Comparison of ENCODE assay signal across 15 mouse cellular contexts in genomic region chr5:127398010-127398409, GRCm38 (mm10).
A peak's percentile ranks its signal among the peaks of the same experiment; 100 is the strongest.
DNase-seq lines count a peak whose midpoint lies in the region; ATAC-seq and TF ChIP-seq lines count a peak whose summit lies in the region.
"Had no signal": no experiment of that assay in that cellular context is flagged by ENCODE, and none has a peak within 500 bp of the region (broad histone marks: within the 10 kb centered on the region; RNA-seq: fewer than 3 reads in every experiment).

No protein-coding gene starts in this region.

- DNase-seq in forebrain, postnatal 0 days = no peak
- DNase-seq in brain, embryonic 14.5 days (ENCODE audit: low read depth) = peak; percentile 68
- no peak for DNase-seq in layer of hippocampus, postnatal 25 days (ENCODE audit: extremely low spot score in 1 of 2, low spot score in 1 of 2)
- no peak for DNase-seq in adrenal gland, adult (ENCODE audit: inconsistent age in 2 of 2, low spot score in 1 of 2)
- no peak for DNase-seq in kidney, postnatal 25 days
- DNase-seq: cerebellum, postnatal 14 days; heart, adult 2 months; lung, adult 18-20 months; lung, postnatal 4 days had no signal

- H3K4me2 ChIP-seq in forebrain, embryonic 12.5 days = peak overlapping the region; percentile 19; the same call in 1 of the 2 replicates
- no peak overlapping the region for H3K4me2 ChIP-seq in forebrain, postnatal 0 days (ENCODE audit: low read depth)
- H3K4me2 ChIP-seq in hindbrain, embryonic 16.5 days (ENCODE audit: low read length) = no peak overlapping the region
- no peak overlapping the region for H3K4me2 ChIP-seq in midbrain, embryonic 13.5 days (replicated peaks)
- H3K4me2 ChIP-seq: limb, embryonic 15.5 days had no signal

- TF ChIP-seq CTCF in forebrain, postnatal 0 days (IDR thresholded peaks at IDR 0.05; ENCODE audit: low read depth) = no peak
- TF ChIP-seq CTCF in brain, embryonic 14.5 days (IDR thresholded peaks at IDR 0.05; ENCODE audit: borderline replicate concordance, extremely low read depth, insufficient read depth, insufficient read length) = no peak

- H3K27me3 ChIP-seq in forebrain, embryonic 12.5 days = no peaks in the 10 kb centered on the region
- H3K27me3 ChIP-seq in forebrain, postnatal 0 days (ENCODE audit: insufficient read depth, low read length) = no peaks in the 10 kb centered on the region
- H3K27me3 ChIP-seq in hindbrain, embryonic 16.5 days (replicated peaks; ENCODE audit: control insufficient read depth, insufficient read depth, low read length) = no peaks in the 10 kb centered on the region
- H3K27me3 ChIP-seq in midbrain, embryonic 13.5 days = no peaks in the 10 kb centered on the region
- H3K27me3 ChIP-seq: limb, embryonic 15.5 days had no signal

- no peaks in the 10 kb centered on the region for H3K36me3 ChIP-seq in forebrain, embryonic 12.5 days (replicated peaks)
- no peaks in the 10 kb centered on the region for H3K36me3 ChIP-seq in forebrain, postnatal 0 days (ENCODE audit: insufficient read depth)
- no peaks in the 10 kb centered on the region for H3K36me3 ChIP-seq in hindbrain, embryonic 16.5 days (ENCODE audit: control insufficient read depth, insufficient read depth, low read length)
- H3K36me3 ChIP-seq in midbrain, embryonic 13.5 days = no peaks in the 10 kb centered on the region
- H3K36me3 ChIP-seq: limb, embryonic 15.5 days had no signal

- no peak overlapping the region for H3K4me3 ChIP-seq in forebrain, embryonic 12.5 days (replicated peaks)
- H3K4me3 ChIP-seq in forebrain, postnatal 0 days (ENCODE audit: low read depth, low read length) = no peak overlapping the region
- H3K4me3 ChIP-seq in hindbrain, embryonic 16.5 days (ENCODE audit: low read length) = no peak overlapping the region
- H3K4me3 ChIP-seq in midbrain, embryonic 13.5 days (replicated peaks) = no peak overlapping the region
- H3K4me3 ChIP-seq: heart, adult 2 months; left cerebral cortex, adult 2 months; limb, embryonic 15.5 days had no signal

- H3K4me1 ChIP-seq in forebrain, embryonic 12.5 days = peaks cover 13% of the 10 kb centered on the region
- H3K4me1 ChIP-seq in forebrain, postnatal 0 days (ENCODE audit: insufficient read depth) = no peaks in the 10 kb centered on the region
- peaks cover 7% of the 10 kb centered on the region for H3K4me1 ChIP-seq in hindbrain, embryonic 16.5 days (ENCODE audit: control insufficient read depth, insufficient read depth, low read depth, low read length)
- peaks cover 11% of the 10 kb centered on the region for H3K4me1 ChIP-seq in midbrain, embryonic 13.5 days (replicated peaks)
- H3K4me1 ChIP-seq: limb, embryonic 15.5 days had no signal

- TF ChIP-seq POLR2A in brain, embryonic 14.5 days (IDR thresholded peaks at IDR 0.05; ENCODE audit: borderline replicate concordance, extremely low read depth, insufficient read depth, insufficient read length, poor library complexity, severe bottlenecking) = no peak

- ATAC-seq in forebrain, embryonic 12.5 days (ENCODE audit: low FRiP score) = no peak
- ATAC-seq in forebrain, postnatal 0 days = no peak
- no peak for ATAC-seq in hindbrain, embryonic 16.5 days
- ATAC-seq in midbrain, embryonic 13.5 days = no peak
- ATAC-seq: activated CD4-positive, CD25-positive, alpha-beta regulatory T cell, adult 4 months had no signal

- H3K27ac ChIP-seq in forebrain, embryonic 12.5 days = no peak overlapping the region
- H3K27ac ChIP-seq in forebrain, postnatal 0 days (ENCODE audit: low read depth, low read length) = no peak overlapping the region
- H3K27ac ChIP-seq in hindbrain, embryonic 16.5 days (ENCODE audit: low read depth, low read length) = peak overlapping the region; percentile 29; the same call in 1 of the 2 replicates
- H3K27ac ChIP-seq in midbrain, embryonic 13.5 days = no peak overlapping the region
- H3K27ac ChIP-seq: heart, adult 2 months; left cerebral cortex, adult 2 months; limb, embryonic 15.5 days had no signal

- 10% methylated on average over 7 of the region's 7 CpGs for WGBS in forebrain, embryonic 12.5 days
- WGBS in forebrain, postnatal 0 days = 6% methylated on average over 7 of the region's 7 CpGs
- 10% methylated on average over 7 of the region's 7 CpGs for WGBS in hindbrain, embryonic 16.5 days
- 17% methylated on average over 7 of the region's 7 CpGs for WGBS in midbrain, embryonic 13.5 days

- no peak overlapping the region for H3K9ac ChIP-seq in forebrain, embryonic 12.5 days
- no peak overlapping the region for H3K9ac ChIP-seq in forebrain, postnatal 0 days
- H3K9ac ChIP-seq in hindbrain, embryonic 16.5 days (ENCODE audit: low read depth, low read length) = no peak overlapping the region
- H3K9ac ChIP-seq in midbrain, embryonic 13.5 days (replicated peaks) = 0 out of 2 replicates have a peak overlapping the region, but pooled peaks have one; percentile 10
- H3K9ac ChIP-seq: limb, embryonic 15.5 days had no signal

- no peaks in the 10 kb centered on the region for H3K9me3 ChIP-seq in forebrain, embryonic 12.5 days
- no peaks in the 10 kb centered on the region for H3K9me3 ChIP-seq in forebrain, postnatal 0 days (ENCODE audit: low read length)
- 0 out of 2 replicates have a peak, but pooled peaks cover 2% of the 10 kb centered on the region for H3K9me3 ChIP-seq in hindbrain, embryonic 16.5 days (ENCODE audit: control insufficient read depth, low read length)
- H3K9me3 ChIP-seq in midbrain, embryonic 13.5 days = peaks cover 4% of the 10 kb centered on the region; the same call in 1 of the 2 replicates
- H3K9me3 ChIP-seq: limb, embryonic 15.5 days had no signal
